Mouse (Mus musculus): Measurements from ENCODE around the gene Olfr576. TPM values are rescaled to one million over a fixed set of nuclear protein-coding genes. Genes with fewer than 3 reads are reported as not detected.

Olfr576 gene
- not detected in 2 replicates for polyA plus RNA-seq (2015; fragmentation: Nextera tagmentation; extraction: Ambion mirVana)

DNA sequence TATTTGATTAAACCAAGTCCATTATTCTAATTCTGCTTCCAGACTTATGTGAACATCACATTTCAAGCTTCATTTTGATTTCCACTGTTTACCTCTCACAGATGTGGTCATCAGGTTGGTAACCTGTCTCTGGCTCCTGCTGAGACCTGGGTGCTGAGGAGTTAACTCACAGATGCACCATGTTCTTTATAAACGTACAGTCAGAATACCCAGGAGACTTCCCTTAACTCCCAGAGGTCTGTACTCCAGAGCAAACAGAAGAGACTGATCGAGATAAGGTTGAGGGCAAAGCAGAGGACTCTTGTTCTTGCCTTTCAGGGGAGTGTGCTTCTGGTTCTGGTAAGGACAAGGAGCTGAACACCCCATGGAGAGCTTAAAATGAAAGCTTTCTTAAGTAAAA lies at the start of gene Olfr576:
Gene Olfr576, plus strand, starts transcription at position 301 of the 400 bp plus-strand sequence.
- Histone ChIP-seq H3K36me3 (no peaks in the 10 kb centered on the region), H3K27ac (no peak within 1 kb of the TSS), H3K4me2 (replicated peaks) (no peak within 1 kb of the TSS), H3K27me3 (no peaks in the 10 kb centered on the region), H3K9ac (replicated peaks) (no peak within 1 kb of the TSS), H3K4me1 (replicated peaks) (no peaks in the 10 kb centered on the region), H3K9me3 (no peaks in the 10 kb centered on the region), H3K4me3 (replicated peaks) (no peak within 1 kb of the TSS)
- WGBS = 61% methylated on average over 2 of the region's 2 CpGs
- no peak for ATAC-seq

DNA sequence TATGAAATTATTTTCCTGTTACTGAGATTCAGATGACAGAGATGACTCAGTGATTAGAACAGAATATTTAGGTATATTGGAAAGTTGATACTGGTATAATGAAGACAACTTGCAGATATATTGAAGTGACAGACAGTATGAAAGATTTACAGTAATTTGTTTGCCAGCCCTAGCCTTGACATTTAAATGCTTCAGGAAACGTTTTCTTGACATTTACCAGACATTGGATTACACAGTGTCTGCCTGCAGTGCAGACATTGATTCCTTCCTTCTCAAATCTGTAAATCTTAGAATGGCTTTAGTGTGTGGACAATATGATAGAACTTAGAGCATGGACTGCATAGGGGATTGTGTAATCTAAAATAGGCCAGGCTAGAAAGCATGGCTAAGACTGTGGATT lies 47.2 kb upstream of the Olfr576 start:
- H3K4me1 ChIP-seq (replicated peaks) = no peaks in the 10 kb centered on the region
- H3K9me3 ChIP-seq = no peaks in the 10 kb centered on the region
- no peaks in the 10 kb centered on the region for H3K36me3 ChIP-seq
- no peak overlapping the region for H3K9ac ChIP-seq (replicated peaks)
- no peak overlapping the region for H3K4me2 ChIP-seq (replicated peaks)
- ATAC-seq = no peak
- H3K4me3 ChIP-seq (replicated peaks) = no peak overlapping the region
- WGBS = 56% methylated on average over 1 of the region's 1 CpGs
- H3K27ac ChIP-seq = no peak overlapping the region
- H3K27me3 ChIP-seq = no peaks in the 10 kb centered on the region

DNA sequence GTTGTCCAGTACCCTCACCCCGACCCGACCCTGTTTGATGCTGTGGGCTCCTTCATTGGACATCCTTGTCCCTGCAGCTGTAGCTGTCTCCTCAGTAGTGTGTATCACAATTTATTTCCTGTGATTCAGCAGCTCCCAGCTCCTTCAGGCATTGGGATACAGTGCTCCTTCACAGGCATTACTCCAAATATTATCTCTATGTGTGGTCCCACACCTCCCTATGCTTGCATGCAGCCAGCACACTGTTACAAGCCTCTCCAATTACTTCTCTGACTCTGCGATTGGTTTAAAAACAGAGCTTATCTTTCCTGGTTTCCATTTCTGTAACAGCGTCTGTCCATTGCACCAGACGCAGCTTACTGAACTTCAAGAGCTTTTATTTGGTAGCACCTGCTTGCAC lies 46.1 kb upstream of the Olfr576 start:
- Histone ChIP-seq H3K9ac (replicated peaks) (no peak overlapping the region), H3K27me3 (no peaks in the 10 kb centered on the region), H3K36me3 (no peaks in the 10 kb centered on the region), H3K4me1 (replicated peaks) (no peaks in the 10 kb centered on the region), H3K4me2 (replicated peaks) (no peak overlapping the region), H3K4me3 (replicated peaks) (no peak overlapping the region), H3K9me3 (no peaks in the 10 kb centered on the region), H3K27ac (no peak overlapping the region)
- WGBS = 78% methylated on average over 5 of the region's 5 CpGs
- ATAC-seq = no peak

DNA sequence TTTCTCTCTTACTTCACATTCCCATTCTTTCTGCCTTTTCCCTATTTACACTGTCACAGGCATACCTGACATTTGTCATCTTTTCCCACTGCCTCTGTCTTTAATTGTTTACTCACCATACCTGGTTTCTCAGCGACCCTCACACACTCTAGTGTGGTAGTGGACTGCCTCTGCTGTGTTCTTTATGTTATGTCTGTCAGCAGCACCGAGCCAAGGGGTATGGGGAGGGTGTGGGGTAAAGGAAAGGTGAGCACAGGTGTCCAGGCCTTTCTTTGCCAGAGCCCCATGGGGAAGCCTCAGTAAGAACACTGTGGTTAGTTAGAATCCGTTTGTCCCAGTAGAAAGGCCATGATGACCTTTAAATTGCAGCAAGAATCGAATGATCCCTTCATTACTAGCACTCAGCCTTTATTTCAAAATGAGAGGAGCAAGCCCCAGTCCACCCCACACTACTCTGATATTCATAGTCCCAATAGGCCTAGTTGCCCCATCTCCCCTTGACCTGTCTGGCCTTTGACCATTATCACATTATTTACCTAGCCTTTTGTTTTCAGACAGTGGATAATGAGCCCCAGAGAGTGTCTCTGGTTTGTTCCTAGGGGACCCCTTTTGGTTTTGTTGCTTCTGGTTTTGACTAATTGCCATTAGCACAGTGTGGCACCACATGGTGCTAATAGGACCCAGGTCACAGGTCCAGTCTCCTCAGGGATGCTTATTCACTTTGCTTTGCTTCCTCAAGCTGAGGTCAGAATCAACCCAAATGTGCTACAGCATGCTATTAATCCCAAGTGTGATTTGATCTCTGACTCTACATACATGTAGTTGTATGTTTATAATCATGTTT lies 45.2 kb upstream of the Olfr576 start, which contains the start of gene Olfr571:
Gene Olfr571, minus strand, starts transcription at position 505 of the 844 bp plus-strand sequence.
- H3K4me1 ChIP-seq (replicated peaks) = no peaks in the 10 kb centered on the region
- 62% methylated on average over 4 of the region's 4 CpGs for WGBS
- no peak within 1 kb of the TSS for H3K4me2 ChIP-seq (replicated peaks)
- ATAC-seq = peak; percentile 60; the same call in 1 of the 2 replicates
- H3K9me3 ChIP-seq = no peaks in the 10 kb centered on the region
- H3K27me3 ChIP-seq = no peaks in the 10 kb centered on the region
- H3K4me3 ChIP-seq (replicated peaks) = no peak within 1 kb of the TSS
- no peak within 1 kb of the TSS for H3K27ac ChIP-seq
- no peak within 1 kb of the TSS for H3K9ac ChIP-seq (replicated peaks)
- no peaks in the 10 kb centered on the region for H3K36me3 ChIP-seq

DNA sequence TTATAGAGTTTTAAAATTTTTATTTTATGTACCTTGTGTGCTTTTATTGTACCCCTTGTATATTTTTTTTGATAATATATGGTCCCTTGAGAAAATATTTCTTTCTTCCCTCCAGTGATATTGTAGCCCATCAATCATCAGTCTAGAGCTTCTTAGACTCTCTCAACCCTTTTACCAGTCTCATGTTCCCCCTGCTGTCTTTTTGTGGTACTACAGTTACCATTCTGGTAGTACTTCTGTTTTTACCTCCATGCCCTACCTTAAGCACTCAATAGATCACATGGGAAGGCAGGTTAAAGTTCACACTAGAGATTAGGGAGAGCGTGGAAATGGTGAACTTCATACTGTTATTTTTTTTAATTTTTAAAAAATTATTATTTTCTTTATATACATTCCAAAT lies 42.8 kb upstream of the Olfr576 start:
- 23% methylated on average over 1 of the region's 1 CpGs for WGBS
- Histone ChIP-seq H3K9ac (replicated peaks) (no peak overlapping the region), H3K9me3 (no peaks in the 10 kb centered on the region), H3K4me3 (replicated peaks) (no peak overlapping the region), H3K4me1 (replicated peaks) (no peaks in the 10 kb centered on the region), H3K4me2 (replicated peaks) (no peak overlapping the region), H3K36me3 (no peaks in the 10 kb centered on the region), H3K27me3 (no peaks in the 10 kb centered on the region), H3K27ac (no peak overlapping the region)
- ATAC-seq = peak; percentile 85

DNA sequence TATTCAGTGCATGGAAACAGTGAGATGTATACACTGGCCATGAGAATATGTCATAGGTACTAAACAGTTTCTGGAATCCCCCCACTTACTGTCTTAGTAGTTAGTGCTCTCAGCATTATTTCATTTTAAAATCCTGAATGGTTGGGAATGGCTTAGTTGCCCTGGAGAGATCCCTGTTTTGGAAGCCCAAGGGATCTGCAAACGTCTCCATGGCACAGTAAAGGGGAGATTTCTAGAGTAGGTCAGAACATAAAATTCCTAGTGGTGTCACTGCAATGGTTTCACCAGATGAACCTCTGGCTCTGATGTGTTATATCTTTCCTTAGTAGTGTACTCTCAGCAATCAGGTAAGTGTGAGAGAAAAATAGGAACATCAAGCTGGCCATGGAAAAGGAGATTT lies 38.4 kb upstream of the Olfr576 start, which contains the start of gene Olfr572:
Gene Olfr572, plus strand, starts transcription at position 301 of the 400 bp plus-strand sequence.
- H3K4me2 ChIP-seq (replicated peaks) = no peak within 1 kb of the TSS
- no peaks in the 10 kb centered on the region for H3K36me3 ChIP-seq
- no peak within 1 kb of the TSS for H3K9ac ChIP-seq (replicated peaks)
- no peak within 1 kb of the TSS for H3K4me3 ChIP-seq (replicated peaks)
- 72% methylated on average over 1 of the region's 1 CpGs for WGBS
- H3K27me3 ChIP-seq = no peaks in the 10 kb centered on the region
- no peaks in the 10 kb centered on the region for H3K4me1 ChIP-seq (replicated peaks)
- no peak within 1 kb of the TSS for H3K27ac ChIP-seq
- no peak for ATAC-seq
- no peaks in the 10 kb centered on the region for H3K9me3 ChIP-seq

DNA sequence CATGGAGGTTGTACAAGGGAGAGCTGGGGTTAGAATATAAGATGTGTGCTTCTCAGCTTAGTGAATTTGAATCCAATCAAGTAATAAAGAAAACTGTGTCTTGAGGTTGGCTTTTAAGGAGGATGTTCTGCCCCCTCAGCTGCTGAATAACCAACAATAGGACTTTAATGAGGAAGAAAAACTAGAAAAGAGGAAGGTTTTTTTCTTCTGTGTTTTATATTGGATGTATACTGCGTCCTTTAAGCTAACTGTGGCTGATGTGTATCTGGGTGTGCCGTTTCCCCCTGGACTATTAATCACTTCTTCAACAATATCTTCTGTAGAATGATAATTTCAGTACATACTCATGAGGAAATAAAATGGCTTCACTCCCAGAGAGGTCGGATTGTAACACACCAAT lies 35.4 kb upstream of the Olfr576 start:
- no peaks in the 10 kb centered on the region for H3K27me3 ChIP-seq
- 74% methylated on average over 3 of the region's 3 CpGs for WGBS
- no peak for ATAC-seq
- no peak overlapping the region for H3K4me3 ChIP-seq (replicated peaks)
- no peak overlapping the region for H3K9ac ChIP-seq (replicated peaks)
- no peaks in the 10 kb centered on the region for H3K4me1 ChIP-seq (replicated peaks)
- no peak overlapping the region for H3K4me2 ChIP-seq (replicated peaks)
- H3K27ac ChIP-seq = no peak overlapping the region
- no peaks in the 10 kb centered on the region for H3K36me3 ChIP-seq
- H3K9me3 ChIP-seq = no peaks in the 10 kb centered on the region

DNA sequence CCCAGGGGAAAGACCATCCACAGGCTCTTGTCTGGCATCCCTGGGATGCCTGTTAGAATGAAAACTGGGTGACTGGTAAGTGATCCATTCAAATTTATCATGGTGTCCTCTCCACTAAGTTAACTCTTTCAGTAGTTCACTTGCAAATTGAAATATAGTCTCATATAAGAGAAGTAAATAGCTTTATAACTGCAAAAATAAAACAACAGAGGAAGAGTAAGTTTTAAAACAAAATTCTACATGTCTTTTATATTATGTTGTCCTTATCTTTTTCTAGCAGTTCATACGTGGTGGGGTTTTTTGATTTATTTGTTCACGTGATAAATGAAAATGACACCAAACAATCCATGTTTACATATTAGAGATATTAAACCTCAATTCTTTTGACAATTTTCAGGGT lies 20.0 kb upstream of the Olfr576 start, which contains the start of gene Olfr573-ps1:
Gene Olfr573-ps1, minus strand, starts transcription at position 101 of the 400 bp plus-strand sequence.
- no peak for ATAC-seq
- WGBS = 90% methylated on average over 2 of the region's 2 CpGs
- no peak within 1 kb of the TSS for H3K9ac ChIP-seq (replicated peaks)

DNA sequence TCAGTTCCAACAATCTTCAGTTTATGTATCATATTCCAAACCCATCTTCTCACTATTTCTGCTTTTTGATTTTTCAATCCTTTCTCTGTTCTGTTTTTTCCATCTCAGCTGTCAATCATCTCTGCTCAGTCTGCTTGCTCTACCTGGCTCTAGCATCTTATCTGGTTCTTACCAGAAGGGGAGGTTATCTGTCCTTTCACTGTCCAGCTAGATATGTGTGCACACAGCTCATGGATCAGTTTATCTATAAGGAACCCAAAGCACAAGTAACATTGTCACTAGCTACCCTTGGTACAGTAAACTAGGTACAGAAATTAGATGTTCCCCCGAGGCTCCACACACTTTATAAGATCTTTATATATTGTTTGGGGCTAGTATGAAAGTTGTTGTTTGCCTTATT lies 19.0 kb upstream of the Olfr576 start:
- Histone ChIP-seq H3K4me3 (replicated peaks) (no peak overlapping the region), H3K27me3 (no peaks in the 10 kb centered on the region), H3K4me2 (replicated peaks) (no peak overlapping the region), H3K36me3 (no peaks in the 10 kb centered on the region), H3K27ac (no peak overlapping the region), H3K4me1 (replicated peaks) (no peaks in the 10 kb centered on the region), H3K9me3 (no peaks in the 10 kb centered on the region), H3K9ac (replicated peaks) (no peak overlapping the region)
- WGBS = 97% methylated on average over 1 of the region's 1 CpGs
- ATAC-seq = no peak

More for the DNA sequence above, 20.0 kb upstream of the Olfr576 start, which contains the start of gene Olfr573-ps1:
- H3K36me3 ChIP-seq = no peaks in the 10 kb centered on the region
- no peaks in the 10 kb centered on the region for H3K4me1 ChIP-seq (replicated peaks)
- no peak within 1 kb of the TSS for H3K27ac ChIP-seq
- no peak within 1 kb of the TSS for H3K4me3 ChIP-seq (replicated peaks)
- no peak within 1 kb of the TSS for H3K4me2 ChIP-seq (replicated peaks)
- H3K27me3 ChIP-seq = no peaks in the 10 kb centered on the region
- H3K9me3 ChIP-seq = no peaks in the 10 kb centered on the region

DNA sequence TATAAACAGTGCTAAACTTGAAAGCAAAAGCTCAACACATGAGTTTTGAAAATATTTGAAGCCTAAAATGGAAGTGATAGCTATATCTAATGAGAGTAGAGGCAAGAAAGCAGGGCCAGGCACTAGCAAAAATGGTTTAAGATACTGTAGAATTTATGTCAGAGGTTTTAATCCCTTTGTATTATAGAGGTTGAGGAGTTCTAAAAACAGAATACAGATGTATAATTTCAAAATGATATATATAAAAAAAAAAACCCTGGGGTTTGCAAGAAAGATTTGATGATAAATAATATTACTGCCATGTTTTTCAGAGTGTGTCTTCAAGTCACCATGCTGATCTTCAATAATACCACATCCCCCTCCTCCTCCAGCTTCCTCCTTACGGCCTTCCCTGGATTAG lies 14.3 kb upstream of the Olfr576 start, which contains the start of gene Olfr574:
Gene Olfr574, plus strand, starts transcription at position 301 of the 400 bp plus-strand sequence.
- 86% methylated on average over 1 of the region's 1 CpGs for WGBS
- no peaks in the 10 kb centered on the region for H3K36me3 ChIP-seq
- H3K4me1 ChIP-seq (replicated peaks) = no peaks in the 10 kb centered on the region
- no peak within 1 kb of the TSS for H3K4me2 ChIP-seq (replicated peaks)
- H3K9me3 ChIP-seq = no peaks in the 10 kb centered on the region
- no peak within 1 kb of the TSS for H3K9ac ChIP-seq (replicated peaks)
- no peak within 1 kb of the TSS for H3K27ac ChIP-seq
- H3K4me3 ChIP-seq (replicated peaks) = no peak within 1 kb of the TSS
- H3K27me3 ChIP-seq = no peaks in the 10 kb centered on the region
- ATAC-seq = no peak

DNA sequence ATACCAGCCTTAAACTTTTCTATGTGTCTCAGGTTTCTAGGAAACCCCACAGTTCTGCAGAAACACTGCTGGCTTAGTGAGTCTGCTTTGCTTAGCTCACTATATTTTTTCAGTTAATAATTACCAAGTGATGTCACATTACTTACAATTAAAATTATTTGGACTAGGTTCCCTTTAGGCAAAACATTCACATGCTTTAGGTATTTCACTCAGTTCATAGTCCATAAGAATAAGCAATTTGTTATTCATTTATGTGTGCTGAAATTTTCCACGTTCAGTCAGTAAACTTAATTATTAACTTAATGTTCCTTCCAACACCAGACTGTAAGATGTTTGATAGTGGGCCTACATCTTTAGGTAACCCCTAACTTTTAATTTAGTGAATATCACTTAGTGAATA lies 11.7 kb upstream of the Olfr576 start:
- H3K4me3 ChIP-seq (replicated peaks) = no peak overlapping the region
- no peak for ATAC-seq
- no peak overlapping the region for H3K27ac ChIP-seq
- no peak overlapping the region for H3K9ac ChIP-seq (replicated peaks)
- no peaks in the 10 kb centered on the region for H3K4me1 ChIP-seq (replicated peaks)
- H3K9me3 ChIP-seq = no peaks in the 10 kb centered on the region
- no peaks in the 10 kb centered on the region for H3K27me3 ChIP-seq
- 81% methylated on average over 1 of the region's 1 CpGs for WGBS
- no peak overlapping the region for H3K4me2 ChIP-seq (replicated peaks)
- no peaks in the 10 kb centered on the region for H3K36me3 ChIP-seq

DNA sequence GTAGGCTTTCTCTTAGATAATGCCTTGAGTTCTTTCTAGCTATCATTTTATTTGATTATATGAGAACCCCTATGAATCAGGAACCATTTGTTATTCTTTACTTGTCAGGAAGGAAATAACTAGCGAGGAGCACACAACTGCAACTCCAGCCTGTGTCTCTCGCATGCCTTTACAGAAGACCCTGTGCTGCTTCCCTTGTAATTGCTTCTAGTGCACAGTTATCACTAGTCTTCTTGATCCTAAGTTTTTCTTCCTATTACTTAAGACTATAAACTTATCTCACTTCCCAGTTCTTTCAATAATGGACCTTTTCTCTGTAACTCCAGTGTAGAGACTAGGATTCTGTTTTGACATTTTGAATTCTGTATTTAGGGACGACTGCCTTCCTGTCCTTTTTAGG lies 4.3 kb upstream of the Olfr576 start:
- no peak for ATAC-seq
- no peak overlapping the region for H3K4me2 ChIP-seq (replicated peaks)
- no peak overlapping the region for H3K27ac ChIP-seq
- no peaks in the 10 kb centered on the region for H3K27me3 ChIP-seq
- 82% methylated on average over 3 of the region's 3 CpGs for WGBS
- no peaks in the 10 kb centered on the region for H3K36me3 ChIP-seq
- no peaks in the 10 kb centered on the region for H3K9me3 ChIP-seq
- H3K4me3 ChIP-seq (replicated peaks) = no peak overlapping the region
- no peaks in the 10 kb centered on the region for H3K4me1 ChIP-seq (replicated peaks)
- H3K9ac ChIP-seq (replicated peaks) = no peak overlapping the region

All from midbrain, embryonic 13.5 days (tissue).